Mouse (Mus musculus) midbrain, embryonic 10.5 days (tissue): Measurements from ENCODE around the gene Dcx. TPM values are rescaled to one million over a fixed set of nuclear protein-coding genes. Genes with fewer than 3 reads are reported as not detected.

Source experiments
- microRNA-seq: library from miRNA; unstranded; fragments of <30 nt; microRNA quantifications from one replicate; pipeline ENCODE4, GENCODE M21; 2017
- polyA plus RNA-seq: library from polyadenylated mRNA; unstranded; fragments of >200 nt; fragmentation: Nextera tagmentation; extraction: Ambion mirVana; gene quantifications from 2 replicates; pipeline ENCODE4 v1.2.1, GENCODE M21; 2016

Gene Dcx
- polyA plus RNA-seq, 1 experiment from 2014 or later: 23.3 TPM

Small RNA genes lying within 50 kb of the gene (microRNA-seq; reads per million reads assigned to microRNA genes)
- not detected for gene Gm47298

Other genes with a start within 250 kb of the Dcx start
- 10.3 and 10.5 TPM in 2 replicates for gene Capn6, start 105.9 kb downstream of the Dcx start, polyA plus RNA-seq
- 0.07 and 0.10 TPM in 2 replicates for gene A730046J19Rik, start 220.4 kb upstream of the Dcx start, polyA plus RNA-seq